Mouse (Mus musculus) Muller cell, postnatal 12 days (primary cell): ENCODE results near the gene Lingo1.
A peak's percentile ranks its signal among the peaks of the same experiment; 100 is the strongest.

Source experiments
- DNase-seq: peaks from one replicate; pipeline ENCODE4 v3.0.0-alpha.2; 2015; ENCODE audit errors: inconsistent ontology term

The Lingo1 gene

DNA sequence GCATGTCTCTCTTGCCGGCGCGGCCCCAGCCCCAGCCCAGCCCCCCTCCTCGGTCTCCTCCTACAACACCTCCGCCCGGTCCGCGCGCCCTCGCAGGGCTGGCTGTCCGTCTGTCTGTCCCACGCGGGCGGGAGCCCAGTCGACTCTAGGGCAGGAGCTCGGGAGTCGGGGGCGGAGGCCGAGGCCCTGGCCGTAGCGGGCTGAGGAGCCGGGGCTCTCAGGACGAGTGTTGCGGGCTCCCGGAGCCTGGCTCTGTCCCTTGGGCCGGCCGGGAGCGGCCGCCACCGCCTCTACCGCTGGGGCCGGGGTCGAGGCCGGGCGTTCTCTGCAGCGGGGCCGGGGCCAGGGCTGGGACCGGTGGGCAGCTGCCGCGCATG is 161.2 kb downstream of the Lingo1 start:
- peak; percentile 62 for DNase-seq

GRCm38 (mm10) chr9:56634406-56635120 is 161.7 kb downstream of the Lingo1 start:
- no peak for DNase-seq

DNA sequence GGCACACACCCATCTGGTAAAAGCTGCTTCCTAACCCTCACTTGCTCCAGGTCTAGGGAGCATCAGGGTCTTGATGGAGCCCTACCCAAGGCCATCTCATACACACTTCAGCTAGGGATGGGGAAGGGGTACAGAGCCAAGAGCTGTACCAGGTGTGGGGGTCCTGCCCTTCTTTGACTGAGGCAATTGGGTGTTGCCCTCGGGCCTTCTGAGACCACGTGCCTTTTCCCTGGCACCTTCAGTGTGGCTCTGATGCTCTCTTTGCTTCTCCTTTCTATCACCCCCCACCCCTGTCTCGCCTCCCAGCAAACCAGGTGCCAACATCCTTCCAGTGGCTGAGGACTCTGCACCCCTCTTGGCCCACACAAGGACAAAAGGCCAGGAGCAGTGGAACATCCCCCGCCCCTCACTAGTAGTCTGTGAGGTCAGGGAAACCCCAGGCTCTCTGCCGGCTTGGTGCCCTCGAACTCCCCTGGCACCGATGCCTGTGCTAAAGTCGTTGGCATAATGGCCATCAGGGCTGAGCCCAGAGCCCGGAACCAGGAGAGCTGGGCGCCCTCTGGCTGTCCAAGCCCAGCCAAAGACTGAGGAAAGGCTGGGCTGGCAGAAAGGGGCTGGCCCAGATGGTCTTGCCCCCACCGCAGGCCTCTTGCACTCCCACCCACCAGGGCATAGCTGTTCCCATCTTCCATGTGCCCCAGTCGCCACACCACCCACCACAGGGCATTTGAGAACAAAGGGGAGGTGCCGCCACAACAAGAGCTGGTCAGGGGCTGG is 162.6 kb downstream of the Lingo1 start:
- DNase-seq = peak; percentile 31

- DNase-seq = no peak
These were observed 165.3 kb downstream of the Lingo1 start for GRCm38 (mm10) chr9:56630945-56631344.

DNA sequence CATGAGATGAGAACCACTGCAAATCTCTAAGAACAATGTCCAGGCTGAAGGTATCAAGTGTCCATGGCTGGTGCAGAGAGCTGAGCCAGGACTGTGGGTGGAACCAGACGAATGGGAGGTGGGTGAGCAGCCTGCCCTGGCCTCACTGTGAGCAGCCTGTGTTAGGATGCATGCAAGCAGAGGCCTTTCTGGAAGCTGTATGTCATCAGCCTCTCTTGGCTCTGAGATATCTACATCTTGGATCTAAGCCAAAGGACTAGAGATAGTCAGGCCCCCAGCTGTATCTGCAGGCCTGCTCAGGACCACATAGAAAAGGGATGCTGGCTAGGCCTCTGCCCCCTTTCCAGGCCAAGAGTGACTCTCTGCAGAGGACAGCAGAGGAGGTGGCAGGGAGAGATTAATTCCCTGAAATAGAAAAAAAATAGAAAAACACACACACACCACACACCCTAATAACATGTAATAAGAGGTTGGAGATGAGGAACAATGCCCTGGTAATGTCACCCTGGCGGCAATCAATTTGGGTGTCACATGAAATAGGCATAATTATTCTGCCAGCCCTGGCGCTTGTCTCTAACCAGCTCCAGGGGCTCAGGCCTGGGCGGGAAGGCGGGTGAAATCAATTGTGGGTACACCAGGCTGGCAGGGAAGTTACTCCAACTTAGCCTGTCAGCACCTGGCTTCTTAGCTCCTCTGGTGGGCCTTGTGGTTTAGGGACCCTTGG is 166.4 kb downstream of the Lingo1 start:
- DNase-seq = no peak

DNA sequence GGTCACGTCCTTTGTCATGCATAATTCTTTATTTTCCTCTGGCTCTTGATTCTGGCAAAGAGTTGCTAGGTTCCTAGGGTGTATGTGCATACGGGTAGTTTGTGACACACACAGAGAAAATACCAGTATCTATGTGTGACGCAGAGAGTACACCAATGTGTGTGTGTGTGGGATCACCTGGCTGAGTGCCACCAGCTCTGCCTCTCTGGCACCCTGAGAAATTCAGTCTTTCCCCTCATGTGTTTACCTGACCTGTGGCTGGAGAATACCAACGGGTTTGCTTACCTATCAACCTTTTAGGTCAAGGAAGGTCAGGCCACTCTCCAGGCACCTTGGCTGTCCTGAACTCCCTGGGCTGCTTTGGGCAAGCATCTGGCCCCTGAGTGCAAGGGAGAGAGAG is 169.0 kb downstream of the Lingo1 start:
- no peak for DNase-seq

DNA sequence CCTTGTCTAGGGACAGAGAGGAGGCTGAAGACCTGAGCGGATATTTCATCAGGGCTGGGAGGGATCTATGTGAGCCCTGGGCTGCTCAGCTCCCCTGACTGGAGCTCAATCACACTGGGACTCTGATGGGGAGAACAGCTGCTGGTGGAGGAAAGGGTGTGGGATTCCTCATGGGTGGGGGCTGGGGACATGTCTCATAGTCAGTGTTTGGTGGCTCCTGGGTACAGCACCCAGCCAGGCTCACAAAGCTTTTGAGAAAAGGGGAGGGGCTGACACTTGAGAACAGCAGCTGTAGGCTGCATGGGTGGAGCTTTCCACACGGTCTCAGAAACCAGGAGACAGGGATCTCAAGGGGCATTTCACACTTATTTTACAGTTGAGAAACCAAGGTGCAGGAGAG is 171.3 kb downstream of the Lingo1 start:
- no peak for DNase-seq

GRCm38 (mm10) chr9:56623361-56623760 is 172.9 kb downstream of the Lingo1 start:
- no peak for DNase-seq

DNA sequence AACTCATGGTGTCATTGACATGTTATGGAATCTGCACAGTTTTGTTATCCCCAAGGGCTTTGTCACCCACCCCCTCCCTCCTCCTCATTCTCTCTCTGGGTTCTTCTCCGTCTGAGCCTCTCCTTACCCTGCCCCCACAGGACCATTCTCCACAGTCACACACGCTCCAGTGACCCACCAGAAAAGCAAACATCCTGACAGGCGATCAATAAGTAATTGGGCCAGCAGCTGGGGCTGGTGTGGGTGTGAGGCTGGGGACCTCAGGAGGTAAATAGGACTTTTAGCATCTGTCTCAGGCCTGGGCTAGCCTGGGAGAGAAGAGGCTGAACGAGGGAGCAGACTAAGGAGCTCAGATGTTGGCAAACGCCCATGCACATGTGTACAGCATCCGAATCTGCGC is 173.5 kb downstream of the Lingo1 start:
- no peak for DNase-seq

GRCm38 (mm10) chr9:56620512-56621371 is 175.5 kb downstream of the Lingo1 start:
- no peak for DNase-seq

DNA sequence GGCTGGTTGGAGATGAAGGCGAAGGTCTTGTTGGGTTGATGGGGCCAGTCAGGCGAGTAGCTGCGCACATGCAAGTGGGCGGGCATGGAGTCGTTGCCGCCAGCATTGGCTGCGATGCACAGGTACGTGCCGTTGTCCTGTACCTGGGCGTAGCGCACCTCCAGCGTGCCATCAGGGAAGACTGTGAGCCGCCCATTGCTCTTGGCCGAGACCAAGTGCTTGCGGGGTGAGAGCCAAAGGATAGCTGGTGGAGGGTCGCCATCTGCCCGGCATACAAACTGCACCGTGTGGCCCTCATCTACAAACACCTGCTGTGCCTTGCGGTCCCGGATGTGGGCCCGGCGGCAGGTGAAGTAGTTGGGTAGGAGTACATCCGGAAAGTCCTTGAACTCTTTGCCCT is 176.6 kb downstream of the Lingo1 start:
- DNase-seq = no peak

DNA sequence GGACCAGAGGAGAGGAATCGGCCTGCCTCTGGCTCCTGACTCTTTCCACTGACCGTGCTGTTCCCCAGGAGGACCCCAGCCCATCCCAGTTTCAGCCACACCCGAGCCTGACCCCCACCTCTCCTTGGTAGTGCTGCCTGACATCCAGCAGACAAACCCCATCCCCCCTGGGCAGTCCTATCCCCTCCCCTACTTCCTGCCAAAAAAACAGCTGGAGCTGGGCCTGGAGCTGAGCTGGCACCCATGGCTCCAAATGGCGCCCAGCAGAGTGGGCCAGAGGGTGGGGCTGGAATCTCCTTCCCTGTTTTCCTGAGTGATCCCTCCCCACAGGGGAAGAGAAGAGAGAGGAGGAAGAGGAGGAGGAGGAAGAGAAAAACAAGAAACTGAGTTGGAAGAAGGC is 177.6 kb downstream of the Lingo1 start:
- no peak for DNase-seq

DNA sequence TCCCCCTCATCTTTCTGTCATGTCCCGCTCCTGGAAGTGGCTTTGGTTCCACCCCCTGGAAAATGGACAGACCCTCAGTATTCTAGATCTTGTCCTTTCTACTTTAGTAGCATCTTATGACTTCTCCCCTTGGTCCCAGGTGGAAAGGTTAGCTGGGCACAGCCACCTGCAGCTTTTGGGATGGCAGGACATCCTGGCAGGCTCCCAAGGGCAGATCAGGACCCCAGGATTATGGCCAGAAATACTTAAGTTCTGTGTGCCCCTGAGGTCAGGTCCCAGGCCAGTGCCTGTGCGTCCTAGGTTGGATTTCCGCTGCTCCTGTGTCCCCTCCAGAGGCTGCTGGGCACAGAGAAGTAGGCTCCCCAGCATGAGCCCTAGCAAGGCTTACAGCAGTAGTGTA is 180.2 kb downstream of the Lingo1 start:
- DNase-seq = no peak

DNA sequence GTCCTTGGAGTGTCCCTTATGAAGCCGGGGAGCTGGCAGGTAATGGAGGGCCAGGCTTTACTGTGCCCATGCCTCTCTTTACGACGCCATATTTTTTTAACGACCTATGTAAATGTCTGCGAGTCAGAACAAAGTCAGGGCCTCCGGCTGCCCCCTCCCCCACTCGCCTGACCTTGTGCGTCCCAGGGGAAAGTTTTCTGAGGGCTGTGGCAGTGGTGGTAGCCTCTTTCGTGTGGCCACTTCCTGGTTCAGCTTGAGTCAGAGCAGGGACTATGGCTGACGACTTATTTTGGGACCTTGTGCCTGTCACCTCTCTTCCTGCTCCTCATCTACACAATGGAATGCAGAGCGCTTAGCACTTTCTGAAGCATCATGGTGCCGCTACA is 183.5 kb downstream of the Lingo1 start:
- DNase-seq = no peak

- DNase-seq = no peak
These were observed 184.1 kb downstream of the Lingo1 start for GRCm38 (mm10) chr9:56611912-56612797.

- DNase-seq = no peak
These were observed 185.3 kb downstream of the Lingo1 start for GRCm38 (mm10) chr9:56610955-56611354.

- no peak for DNase-seq
These were observed 185.8 kb downstream of the Lingo1 start for GRCm38 (mm10) chr9:56610466-56610865.

DNA sequence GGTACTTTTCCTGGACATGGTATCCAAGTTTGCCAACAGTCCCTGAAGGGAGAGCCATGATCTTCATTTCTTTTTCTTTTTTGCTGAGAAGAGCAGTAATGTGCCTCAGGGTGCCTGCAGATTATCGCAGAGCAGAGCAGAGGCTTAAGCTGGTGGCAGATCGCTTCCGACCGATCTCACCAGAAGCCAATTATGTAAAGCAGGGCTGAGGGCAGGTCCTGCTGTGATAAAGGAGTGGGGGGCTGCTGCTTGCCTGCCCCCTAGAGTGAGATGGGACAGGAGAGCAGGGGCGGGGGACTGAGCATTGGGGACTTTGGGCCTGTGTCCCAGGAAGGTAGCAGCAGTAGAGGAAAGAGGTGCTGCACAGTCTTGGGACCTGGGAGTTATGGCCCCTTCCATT is 186.8 kb downstream of the Lingo1 start:
- no peak for DNase-seq

DNA sequence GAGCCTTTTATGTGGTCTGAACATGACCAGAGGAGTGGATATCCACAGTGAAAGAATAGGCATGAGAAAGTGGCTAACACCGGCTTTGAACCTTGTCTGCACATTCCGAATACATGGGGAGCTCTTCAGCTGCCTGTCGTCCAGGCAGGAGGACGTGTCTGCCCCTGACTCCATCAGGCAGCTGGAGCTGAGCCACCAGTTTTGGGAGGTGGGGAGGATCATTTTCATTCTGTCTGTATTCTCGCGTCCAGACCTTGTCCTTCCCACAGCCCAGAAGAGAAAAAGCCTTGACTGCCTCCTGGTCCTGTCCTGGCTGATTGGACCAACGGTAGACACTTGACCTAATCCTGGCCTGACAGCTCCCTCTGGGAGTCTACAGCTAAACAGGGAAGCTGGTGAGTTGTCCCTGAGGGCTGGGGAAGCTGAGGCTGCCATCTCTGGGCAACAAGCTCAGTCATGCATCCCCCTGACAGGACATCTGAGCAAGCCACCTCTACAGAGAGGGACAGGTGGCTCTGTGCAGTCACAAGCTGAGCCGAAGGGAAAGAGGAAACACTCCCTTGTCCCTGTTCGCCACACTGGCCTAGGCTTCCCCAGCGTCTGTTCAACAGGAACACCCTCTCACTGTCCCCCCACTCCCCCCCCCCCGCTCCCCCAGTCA is 187.4 kb downstream of the Lingo1 start:
- no peak for DNase-seq

DNA sequence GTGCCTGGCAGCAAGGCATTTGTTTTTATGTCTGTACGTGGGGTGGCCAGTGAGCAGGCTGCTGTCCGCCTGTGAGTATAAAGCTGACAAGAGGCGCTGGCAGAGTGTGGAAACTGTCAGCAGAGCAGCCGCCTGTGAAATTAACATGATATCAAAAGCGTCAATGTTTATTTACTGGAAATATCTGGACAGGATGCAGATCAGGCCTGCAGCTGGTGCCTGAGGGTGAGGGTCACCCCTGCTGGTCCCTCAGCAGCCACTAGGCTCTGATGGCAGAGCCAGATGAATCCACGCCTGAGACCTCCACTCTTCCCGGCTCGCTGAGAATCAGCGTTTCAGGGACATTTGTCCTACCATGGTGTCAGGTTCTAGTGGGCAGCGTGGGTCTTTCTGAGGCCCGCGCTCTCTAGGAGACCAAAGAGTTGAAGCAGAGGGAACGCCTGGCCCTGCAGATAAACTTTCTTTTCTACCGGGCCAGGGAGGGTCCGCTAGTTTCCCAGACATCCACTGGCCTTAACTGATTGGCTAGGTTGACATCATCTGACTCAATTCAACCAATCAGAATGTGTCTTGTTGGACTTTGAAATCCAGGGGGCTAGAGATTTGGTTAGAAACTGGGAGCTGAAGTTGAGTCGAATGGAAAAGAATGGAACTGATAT is 190.1 kb downstream of the Lingo1 start:
- DNase-seq = no peak
